Mouse (Mus musculus): ENCODE data around the gene Ankzf1.

- TF ChIP-seq POLR2A (IDR thresholded peaks at IDR 0.05; ENCODE audit: extremely low read depth, insufficient read depth, low read length) (no peak), CTCF (IDR thresholded peaks at IDR 0.05; ENCODE audit: low read depth, low read length) (no peak)
These were observed 31.6 kb downstream of the Ankzf1 start for GRCm38 (mm10) chr1:75223532-75223931.

Measured in liver, adult 2 months (tissue).